Mouse (Mus musculus): Measurements from ENCODE around the gene Fem1a.
"Not testable (repeated sequence)": the region's sequence is repeated elsewhere in the genome, so short reads cannot be mapped to it uniquely, and the experiment has no call there.

The Fem1a gene

DNA sequence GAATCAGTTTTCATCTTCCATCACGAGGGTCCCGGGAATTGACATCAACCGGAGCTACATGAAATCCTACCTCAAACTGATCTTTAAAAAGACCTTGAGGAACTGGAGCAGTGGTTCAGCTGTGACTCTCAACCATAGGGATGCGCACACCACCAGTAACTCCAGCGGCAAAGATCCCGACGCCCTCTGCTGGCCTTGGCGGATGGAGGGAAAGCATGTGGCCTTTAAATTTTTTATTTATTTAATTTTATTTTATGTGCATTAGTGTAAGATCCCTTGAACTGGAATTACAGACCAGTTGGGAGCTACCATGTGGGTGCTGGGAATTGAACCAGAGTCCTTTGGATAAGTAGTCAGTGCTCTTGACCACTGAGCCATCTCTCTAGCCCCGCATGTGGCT, 1.2 kb upstream of the Fem1a start:
- DNase-seq (ENCODE audit: low read depth, low spot score): peak; percentile 39

- DNase-seq (ENCODE audit: low read depth, low spot score): peak; percentile 99
These were observed 759 bp upstream of the Fem1a start for GRCm38 (mm10) chr17:56255863-56256238.

DNA sequence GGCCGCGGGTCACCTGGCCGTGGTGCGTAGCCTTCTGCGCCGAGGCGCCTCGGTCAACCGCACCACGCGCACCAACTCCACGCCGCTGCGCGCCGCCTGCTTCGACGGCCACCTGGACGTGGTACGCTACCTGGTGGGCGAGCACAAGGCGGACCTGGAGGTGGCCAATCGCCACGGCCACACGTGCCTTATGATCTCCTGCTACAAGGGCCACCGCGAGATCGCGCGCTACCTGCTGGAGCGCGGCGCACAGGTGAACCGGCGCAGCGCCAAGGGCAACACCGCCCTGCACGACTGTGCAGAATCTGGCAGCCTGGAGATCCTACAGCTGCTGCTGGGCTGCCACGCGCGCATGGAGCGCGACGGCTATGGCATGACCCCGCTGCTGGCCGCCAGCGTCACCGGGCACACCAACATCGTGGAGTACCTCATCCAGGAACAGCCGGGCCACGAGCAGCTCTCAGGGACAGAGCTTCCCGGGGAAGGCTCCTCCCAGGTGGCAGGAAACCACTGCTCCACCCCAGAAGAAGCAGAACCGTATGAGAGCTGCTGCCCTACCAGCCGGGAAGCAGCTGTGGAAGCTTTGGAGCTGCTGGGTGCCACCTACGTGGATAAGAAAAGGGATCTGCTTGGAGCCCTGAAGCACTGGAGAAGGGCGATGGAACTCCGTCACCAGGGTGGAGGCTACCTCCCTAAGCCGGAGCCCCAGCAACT, 728 bp downstream of the Fem1a start:
- DNase-seq (ENCODE audit: low read depth, low spot score): peak; percentile 39

- DNase-seq (ENCODE audit: low read depth, low spot score): not testable (repeated sequence)
These were observed 1.7 kb downstream of the Fem1a start for GRCm38 (mm10) chr17:56258269-56258668.

GRCm38 (mm10) chr17:56258812-56259211, 2.2 kb downstream of the Fem1a start:
- DNase-seq (ENCODE audit: low read depth, low spot score): not testable (repeated sequence)

DNA sequence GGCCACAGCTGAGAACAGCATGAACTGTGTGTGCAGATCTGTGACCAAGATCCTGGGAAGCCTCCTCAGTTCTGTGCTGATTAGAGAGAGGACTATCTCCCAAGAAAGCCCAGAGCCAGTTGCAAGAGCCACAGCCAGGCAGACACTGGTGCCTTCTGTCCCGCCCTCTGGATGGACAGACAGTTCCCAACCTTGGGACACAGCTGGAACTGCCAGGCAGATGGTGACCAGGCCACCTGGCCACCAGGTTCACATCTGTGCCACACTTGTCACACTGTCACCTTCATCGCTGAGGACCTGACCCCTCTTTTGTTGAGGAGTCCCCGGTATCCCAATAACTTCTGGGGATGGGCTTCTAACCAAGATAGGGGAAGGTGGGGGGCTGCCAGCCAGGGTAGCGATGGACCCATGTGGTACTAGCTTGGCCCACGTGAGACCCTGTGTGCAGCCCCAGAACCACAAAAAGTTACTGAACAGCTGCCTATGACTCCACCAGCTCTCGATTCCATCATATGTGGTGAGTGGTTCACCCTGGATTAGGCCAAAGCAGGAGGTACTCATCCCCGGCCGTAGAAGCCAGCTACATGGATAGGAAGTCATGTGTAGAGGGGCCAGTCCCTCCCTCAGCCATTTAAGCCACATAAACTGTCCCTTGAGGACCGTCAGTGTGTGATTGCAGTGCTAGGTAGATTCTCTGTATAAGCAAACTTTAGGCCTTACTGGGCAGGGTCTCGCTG, 2.9 kb downstream of the Fem1a start:
- no peak for DNase-seq (ENCODE audit: low read depth, low spot score)

DNA sequence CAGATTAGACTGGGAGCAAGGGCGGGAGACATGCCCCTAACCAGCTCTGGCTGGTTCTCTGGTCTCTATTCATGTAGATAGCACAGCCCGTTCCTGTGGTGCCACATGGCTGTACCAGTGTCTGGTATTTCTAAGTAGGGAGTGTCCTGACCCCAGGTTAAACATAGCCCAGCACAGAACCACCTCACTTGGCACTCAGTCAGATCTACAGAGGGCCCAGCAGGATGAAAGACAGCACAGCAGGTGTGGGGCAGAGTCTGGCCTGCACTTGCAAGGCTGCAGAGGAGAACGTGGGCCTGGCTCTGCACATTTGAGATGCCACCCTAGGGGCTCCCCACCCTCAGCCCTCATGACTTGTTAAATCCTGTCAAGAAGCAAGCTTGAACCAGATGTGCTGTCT, 4.6 kb downstream of the Fem1a start:
- DNase-seq (ENCODE audit: low read depth, low spot score): no peak

DNA sequence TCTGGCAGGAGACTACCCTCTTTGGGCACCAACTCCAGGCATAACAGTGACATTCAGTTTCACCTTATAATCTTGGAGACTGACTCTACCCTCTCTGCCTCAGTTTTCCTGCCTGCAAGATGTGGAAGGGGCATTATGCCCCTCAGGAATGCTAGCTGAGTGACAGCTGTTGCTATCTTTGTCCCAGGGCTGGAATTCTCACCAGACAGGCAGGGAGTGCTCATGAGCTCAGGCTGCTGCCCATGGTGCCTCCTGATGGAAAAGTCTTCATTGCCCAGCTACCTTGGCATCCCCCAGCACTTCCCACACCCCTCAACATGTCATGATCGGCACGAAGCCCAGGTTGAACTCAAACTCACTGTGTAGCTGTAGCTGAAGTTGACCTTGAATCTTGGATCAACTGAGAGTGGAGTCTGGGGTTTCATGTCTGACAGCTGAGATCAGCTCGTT, 6.1 kb downstream of the Fem1a start:
- DNase-seq (ENCODE audit: low read depth, low spot score): no peak

DNA sequence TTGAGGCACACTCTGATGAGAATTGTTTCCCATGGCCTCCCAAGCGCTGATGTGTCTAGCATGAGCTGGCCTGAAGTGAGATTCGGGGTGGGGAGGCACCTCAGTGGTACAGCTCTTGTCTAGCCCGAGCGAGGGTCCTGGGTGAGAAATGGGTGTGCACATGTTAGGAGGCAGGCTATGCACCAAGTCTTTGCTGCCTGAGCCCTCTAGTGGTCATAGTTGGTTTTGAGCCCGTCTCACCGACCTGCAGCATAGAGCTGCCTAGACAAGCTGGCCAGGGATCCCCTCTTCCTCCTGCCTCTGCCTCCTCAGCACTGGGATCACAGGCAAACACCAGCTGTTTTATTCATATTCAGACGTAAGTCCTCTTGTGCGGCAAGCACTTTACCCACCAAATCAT, 7.4 kb downstream of the Fem1a start:
- peak; percentile 94 for DNase-seq (ENCODE audit: low read depth, low spot score)

DNA sequence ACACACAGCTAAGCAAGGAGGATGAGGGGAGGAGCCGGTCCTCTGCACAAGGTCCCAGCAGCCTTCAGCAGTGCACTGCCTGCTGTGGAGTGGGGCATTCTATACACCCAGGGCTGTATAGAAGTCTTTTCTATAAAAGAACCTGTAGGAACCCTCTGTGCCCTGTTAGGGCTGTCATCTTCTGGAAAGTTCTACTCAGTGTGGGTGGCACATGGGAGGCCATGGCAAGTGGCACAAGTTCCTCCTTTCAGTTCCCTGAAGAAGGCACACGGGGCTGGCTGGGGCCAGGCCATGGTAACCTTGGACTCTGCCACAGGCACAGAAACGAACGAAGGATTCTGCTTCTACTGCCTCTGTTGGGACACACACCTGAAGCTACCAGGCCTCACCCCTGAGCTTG, 8.4 kb downstream of the Fem1a start:
- no peak for DNase-seq (ENCODE audit: low read depth, low spot score)

DNA sequence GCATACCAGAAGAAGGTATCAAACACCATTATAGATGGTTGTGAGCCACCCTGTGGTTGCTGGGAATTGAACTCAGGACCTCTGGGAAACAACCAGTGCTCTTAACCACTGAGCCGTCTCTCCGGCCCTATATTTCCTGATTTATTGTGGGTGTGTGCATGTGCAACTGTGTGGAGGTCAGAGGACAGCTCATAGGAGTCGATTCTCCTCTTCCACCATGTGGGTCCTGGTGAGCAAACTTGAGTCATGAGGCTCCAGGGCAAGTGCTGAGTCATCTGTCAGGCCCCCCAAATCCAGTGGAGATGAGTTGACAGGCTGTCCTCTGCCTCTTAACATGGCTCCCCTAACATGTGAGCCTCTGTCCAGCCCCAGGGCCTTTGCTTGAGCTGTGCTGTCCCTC, 9.3 kb downstream of the Fem1a start:
- no peak for DNase-seq (ENCODE audit: low read depth, low spot score)

DNA sequence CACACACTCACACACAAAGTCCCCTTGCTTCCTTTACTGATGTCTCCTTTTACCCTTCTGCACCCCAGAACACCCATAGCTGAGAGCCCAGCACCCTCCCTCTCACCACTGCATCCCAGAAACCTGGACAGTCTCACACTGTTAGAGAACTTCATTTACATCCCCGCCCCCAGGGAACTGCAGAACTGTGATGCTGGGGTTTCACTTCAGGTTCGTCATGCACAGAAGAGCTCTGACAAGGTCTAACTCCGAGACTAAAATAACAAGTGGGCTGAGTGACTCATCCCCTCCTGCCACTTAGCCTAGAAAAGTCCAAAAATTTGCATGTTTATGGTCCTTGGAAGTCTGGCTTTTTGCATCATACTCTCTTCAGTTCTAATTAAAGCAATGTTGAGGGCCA, 9.7 kb downstream of the Fem1a start:
- peak; percentile 36 for DNase-seq (ENCODE audit: low read depth, low spot score)

DNA sequence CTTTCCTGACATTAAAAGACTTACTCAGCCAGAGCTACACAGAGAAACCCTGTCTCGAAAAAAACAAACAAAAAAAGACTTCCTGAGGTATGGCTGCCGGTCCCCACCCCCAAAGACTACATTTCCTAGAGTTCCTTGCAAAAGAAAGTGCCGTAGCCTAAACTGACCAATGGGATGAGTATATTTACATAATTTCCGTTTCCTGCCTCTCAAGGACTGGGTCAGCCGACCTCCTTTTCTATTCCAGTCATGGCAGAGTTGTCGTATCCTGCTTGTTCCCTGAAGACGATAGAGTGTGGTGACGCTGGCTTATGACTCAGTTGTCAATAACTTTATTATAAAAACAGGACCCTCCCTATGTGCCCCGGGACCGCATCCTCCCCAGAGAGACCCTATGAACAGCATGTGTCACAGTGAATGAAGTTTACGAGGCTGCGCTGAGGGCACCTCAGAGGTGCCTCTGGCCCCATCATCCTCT, 12.6 kb downstream of the Fem1a start:
- peak; percentile 86 for DNase-seq (ENCODE audit: low read depth, low spot score)

GRCm38 (mm10) chr17:56269741-56270140, 13.1 kb downstream of the Fem1a start:
- DNase-seq (ENCODE audit: low read depth, low spot score): no peak

DNA sequence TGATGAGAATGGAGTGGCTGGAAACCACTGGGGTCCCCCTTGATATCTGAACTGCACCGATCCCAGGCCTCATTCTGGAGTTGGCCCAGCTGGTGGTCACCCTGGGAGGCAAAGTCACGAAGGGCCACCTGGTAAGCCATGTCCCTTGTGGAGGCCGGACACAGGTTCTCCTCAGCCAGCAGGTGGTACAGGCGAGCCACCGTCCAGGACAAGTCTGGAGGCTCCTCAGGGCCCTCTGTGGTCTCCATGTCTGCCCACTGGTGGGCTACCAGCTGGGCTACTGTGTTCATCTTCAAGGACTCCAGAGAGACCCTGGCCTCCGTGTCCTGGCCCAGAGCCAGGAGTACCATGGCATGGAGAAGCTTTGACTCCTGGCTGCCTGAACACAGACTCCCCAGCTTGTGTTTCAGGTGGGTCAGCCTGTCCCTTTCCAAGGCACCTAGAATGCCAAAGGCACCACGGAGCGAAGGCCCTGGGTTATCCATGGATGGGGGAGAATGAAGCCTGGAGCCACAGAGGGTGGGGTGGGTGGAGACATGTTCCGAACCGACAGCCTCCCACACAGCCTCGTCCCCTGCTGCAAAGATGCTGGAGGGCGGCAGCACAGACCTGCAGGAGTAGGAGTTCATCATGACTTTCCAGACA, 15.1 kb downstream of the Fem1a start:
- DNase-seq (ENCODE audit: low read depth, low spot score): no peak

DNA sequence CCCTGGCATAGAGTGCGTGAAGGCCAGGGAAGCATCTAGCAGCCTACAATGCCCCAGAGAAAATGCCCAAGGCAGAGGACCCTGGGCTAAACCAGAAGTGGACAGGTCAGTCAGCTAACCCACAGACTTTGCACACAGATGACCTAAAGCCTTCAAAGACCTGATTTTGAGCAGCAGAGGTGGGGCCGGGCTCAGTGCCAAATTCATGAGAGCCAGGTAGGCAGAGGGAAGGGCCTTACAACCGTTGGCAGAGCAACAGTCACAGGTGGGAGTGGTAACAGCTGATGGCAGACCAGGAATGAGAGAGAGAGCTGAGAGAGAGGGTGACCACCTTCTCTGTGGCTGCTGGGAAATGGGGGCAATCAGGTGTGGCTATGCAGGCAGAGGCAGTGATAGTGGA, 16.0 kb downstream of the Fem1a start:
- DNase-seq (ENCODE audit: low read depth, low spot score): no peak

DNA sequence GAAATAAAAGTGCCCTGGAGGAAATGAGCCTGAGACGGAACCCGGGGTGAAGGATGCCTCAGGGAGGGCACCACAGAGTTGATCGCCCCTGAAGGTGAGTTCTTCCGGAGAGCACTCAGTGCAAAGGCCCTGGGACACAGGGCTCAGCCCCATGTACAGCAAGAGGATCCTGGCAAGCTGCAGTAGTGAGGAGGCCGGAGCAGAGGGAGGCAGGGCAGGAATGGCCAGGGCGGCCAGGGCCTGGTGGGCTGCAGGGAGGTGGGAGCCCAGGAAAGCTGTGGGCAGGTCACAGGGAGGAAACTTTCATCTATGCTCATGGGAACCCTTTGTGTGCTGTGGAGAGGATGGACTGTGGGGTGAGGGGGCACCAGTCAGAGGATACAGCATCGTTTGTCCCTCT, 16.9 kb downstream of the Fem1a start:
- DNase-seq (ENCODE audit: low read depth, low spot score): no peak

- DNase-seq (ENCODE audit: low read depth, low spot score): no peak
These were observed 17.4 kb downstream of the Fem1a start for GRCm38 (mm10) chr17:56273986-56274385.

DNA sequence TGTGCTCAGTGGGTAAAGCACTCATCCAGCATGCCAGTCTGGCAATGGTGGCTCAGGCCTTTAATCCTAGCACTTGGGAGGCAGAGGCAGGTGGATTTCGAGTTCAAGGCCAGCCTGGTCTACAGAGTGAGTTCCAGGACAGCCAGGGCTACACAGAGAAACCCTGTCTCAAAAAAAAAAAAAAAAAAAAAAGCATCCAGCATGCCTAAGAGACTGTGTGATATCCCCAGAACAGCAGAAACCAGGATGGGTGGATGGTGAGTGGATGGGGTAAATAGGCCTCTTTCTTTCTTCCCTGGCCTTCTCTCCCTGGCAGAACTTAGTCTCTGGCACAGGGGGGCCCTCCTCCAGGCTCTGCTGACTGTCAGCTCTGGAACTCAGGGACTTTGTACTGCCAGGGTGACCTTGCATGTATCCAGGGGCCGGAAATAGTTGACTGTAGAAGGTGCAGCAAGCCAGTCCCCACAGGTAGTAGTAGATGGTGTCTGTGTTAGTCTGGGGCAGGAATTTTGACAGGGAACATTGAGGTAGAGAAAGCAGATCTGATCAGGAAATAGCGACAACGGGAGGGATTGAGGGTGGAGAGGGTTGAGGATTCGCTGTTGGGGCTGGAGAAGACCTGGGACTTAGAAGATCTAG, 19.4 kb downstream of the Fem1a start:
- DNase-seq (ENCODE audit: low read depth, low spot score): no peak

DNA sequence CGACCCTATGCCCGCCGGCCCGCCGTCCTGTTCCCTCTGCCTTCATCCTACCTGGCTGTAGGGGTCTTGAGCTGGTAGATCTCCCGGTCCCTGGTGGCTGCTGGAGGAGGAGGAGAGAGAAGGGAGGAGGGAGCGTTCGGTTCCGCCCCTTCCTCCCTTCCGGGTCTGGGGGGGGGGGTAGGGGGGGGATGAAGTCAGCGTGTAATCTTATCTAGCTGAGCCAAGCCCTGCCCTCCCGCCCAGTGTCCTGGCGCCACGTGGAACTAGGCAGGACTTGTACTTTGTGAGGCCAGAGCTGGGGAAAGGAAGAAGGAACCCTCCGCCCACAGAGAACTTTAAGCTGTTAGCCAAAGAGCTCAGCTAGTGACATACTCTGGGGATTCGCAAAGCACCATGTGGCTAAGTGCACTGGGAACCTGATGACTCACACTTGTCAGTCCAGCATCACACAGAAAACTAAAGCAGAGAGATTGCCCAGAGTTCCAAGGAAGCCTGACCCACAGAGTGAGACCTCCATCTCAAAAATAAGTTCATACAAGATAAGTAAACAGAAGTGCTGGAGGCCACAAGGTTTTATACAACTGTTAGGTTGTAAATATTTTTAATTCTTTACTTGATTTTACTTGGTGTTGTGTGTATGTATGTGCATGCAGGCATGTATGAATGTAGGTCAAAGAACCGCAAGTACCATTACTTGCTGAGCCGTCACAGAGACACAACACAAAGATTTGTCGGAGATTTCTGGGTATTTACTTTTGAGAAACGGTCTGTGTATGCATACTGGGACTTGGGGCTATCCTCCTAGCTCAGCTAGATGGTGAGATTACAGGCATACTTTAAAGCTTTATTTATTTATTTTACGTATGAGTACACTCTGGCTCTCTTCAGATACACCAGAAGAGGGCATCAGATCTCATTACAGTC, 20.3 kb downstream of the Fem1a start, which contains the start of gene Ticam1:
Gene Ticam1 (minus strand): TSS at position 144 of the 924 bp plus-strand sequence.
- DNase-seq (ENCODE audit: low read depth, low spot score): peak; percentile 97

DNA sequence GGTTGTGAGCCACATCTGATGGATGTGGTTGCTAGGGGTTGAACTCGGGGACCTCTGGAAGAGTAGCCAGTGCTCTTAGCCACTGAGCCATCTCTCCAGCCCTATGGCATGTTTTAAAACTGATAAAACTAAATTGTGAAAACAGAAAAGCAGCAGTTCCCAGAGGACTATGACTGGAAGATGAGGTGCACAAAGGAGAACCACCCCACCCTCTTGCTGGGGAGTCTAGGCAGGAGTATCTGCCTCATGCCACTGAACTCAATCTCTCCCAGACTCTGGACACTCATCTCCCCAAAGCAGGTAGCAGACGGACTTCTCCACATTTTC, 20.9 kb downstream of the Fem1a start:
- no peak for DNase-seq (ENCODE audit: low read depth, low spot score)
